Comparison of ENCODE assay signal across 11 mouse cellular contexts in genomic region chr17:57032854-57033253, GRCm38 (mm10). TPM values are rescaled to one million over a fixed set of nuclear protein-coding genes. Genes with fewer than 3 reads are reported as not detected.
DNase-seq lines count a peak whose midpoint lies in the region; ATAC-seq and TF ChIP-seq lines count a peak whose summit lies in the region.
"Had no signal": no experiment of that assay in that cellular context is flagged by ENCODE, and none has a peak within 500 bp of the region (broad histone marks: within the 10 kb centered on the region; RNA-seq: fewer than 3 reads in every experiment).

No protein-coding gene starts in this region.

- ATAC-seq in erythroblast, adult 5-6 weeks (replicated peaks; ENCODE audit: low FRiP score, poor library complexity, severe bottlenecking) = no peak
- ATAC-seq in stomach, embryonic 14.5 days (ENCODE audit: insufficient number of reproducible peaks, insufficient read depth, low FRiP score, low read depth) = no peak
- no peak for ATAC-seq in stomach, postnatal 0 days (ENCODE audit: low FRiP score, low TSS enrichment)
- no peak for ATAC-seq in limb, embryonic 12.5 days (ENCODE audit: insufficient number of reproducible peaks, insufficient read depth, low FRiP score, low TSS enrichment, low read depth)
- ATAC-seq in stomach, embryonic 16.5 days (ENCODE audit: insufficient read depth, low FRiP score) = no peak

- DNase-seq in stomach, postnatal 0 days (ENCODE audit: low spot score) = no peak
- no peak for DNase-seq in ovary, postnatal 14 days (ENCODE audit: low spot score)
- DNase-seq in spleen, postnatal 14 days (ENCODE audit: low spot score in 2 of 2) = no peak
- DNase-seq: kidney, postnatal 14 days; thymus, postnatal 14 days had no signal

- H3K27me3 ChIP-seq in erythroblast, embryonic 14.5 days (ENCODE audit: control insufficient read depth) = peaks cover 5% of the 10 kb centered on the region
- H3K27me3 ChIP-seq in stomach, embryonic 14.5 days (ENCODE audit: control insufficient read depth, insufficient read depth, low read length) = no peaks in the 10 kb centered on the region
- H3K27me3 ChIP-seq in stomach, postnatal 0 days (ENCODE audit: control insufficient read depth, insufficient read depth, low read length) = no peaks in the 10 kb centered on the region
- H3K27me3 ChIP-seq in limb, embryonic 12.5 days = peaks cover 12% of the 10 kb centered on the region
- H3K27me3 ChIP-seq in stomach, embryonic 16.5 days (ENCODE audit: control insufficient read depth, insufficient read depth, low read length) = no peaks in the 10 kb centered on the region
- H3K27me3 ChIP-seq: embryonic facial prominence, embryonic 15.5 days had no signal

- peaks cover 41% of the 10 kb centered on the region for H3K4me1 ChIP-seq in erythroblast, embryonic 14.5 days (ENCODE audit: control insufficient read depth)
- H3K4me1 ChIP-seq in stomach, embryonic 14.5 days (ENCODE audit: control insufficient read depth, insufficient read depth, low read length) = peaks cover 8% of the 10 kb centered on the region; the same call in 1 of the 2 replicates
- H3K4me1 ChIP-seq in stomach, postnatal 0 days (replicated peaks; ENCODE audit: control insufficient read depth, insufficient read depth) = 0 out of 2 replicates have a peak, but pooled peaks cover 3% of the 10 kb centered on the region
- H3K4me1 ChIP-seq in limb, embryonic 12.5 days (replicated peaks) = peaks cover 18% of the 10 kb centered on the region
- H3K4me1 ChIP-seq in stomach, embryonic 16.5 days (ENCODE audit: control insufficient read depth, insufficient read depth, low read length) = peaks cover 13% of the 10 kb centered on the region

- peaks cover 19% of the 10 kb centered on the region for H3K36me3 ChIP-seq in erythroblast, embryonic 14.5 days (ENCODE audit: control insufficient read depth)
- H3K36me3 ChIP-seq in stomach, embryonic 14.5 days (ENCODE audit: control insufficient read depth, insufficient read depth, low read length) = peaks cover 9% of the 10 kb centered on the region
- H3K36me3 ChIP-seq in stomach, postnatal 0 days (ENCODE audit: control insufficient read depth, insufficient read depth, low read length) = no peaks in the 10 kb centered on the region; the same call in 1 of the 2 replicates
- H3K36me3 ChIP-seq in limb, embryonic 12.5 days = peaks cover 15% of the 10 kb centered on the region
- peaks cover 4% of the 10 kb centered on the region; the same call in 1 of the 2 replicates for H3K36me3 ChIP-seq in stomach, embryonic 16.5 days (ENCODE audit: control insufficient read depth, insufficient read depth, low read length)

- 81% methylated on average over 4 of the region's 4 CpGs for WGBS in stomach, embryonic 14.5 days
- 88% methylated on average over 4 of the region's 4 CpGs for whole genome bisulfite sequencing in stomach, postnatal 0 days
- WGBS in limb, embryonic 12.5 days = 93% methylated on average over 4 of the region's 4 CpGs
- WGBS in stomach, embryonic 16.5 days = 84% methylated on average over 4 of the region's 4 CpGs

- no peaks in the 10 kb centered on the region for H3K9me3 ChIP-seq in erythroblast, embryonic 14.5 days (ENCODE audit: control insufficient read depth, low read length)
- H3K9me3 ChIP-seq in stomach, embryonic 14.5 days (ENCODE audit: control insufficient read depth, low read depth, low read length) = no peaks in the 10 kb centered on the region
- H3K9me3 ChIP-seq in stomach, postnatal 0 days (ENCODE audit: control insufficient read depth, low read length) = no peaks in the 10 kb centered on the region
- H3K9me3 ChIP-seq in limb, embryonic 12.5 days = no peaks in the 10 kb centered on the region
- H3K9me3 ChIP-seq in stomach, embryonic 16.5 days (replicated peaks; ENCODE audit: control insufficient read depth, low read length) = no peaks in the 10 kb centered on the region
- H3K9me3 ChIP-seq: embryonic facial prominence, embryonic 15.5 days had no signal

- no peak overlapping the region for H3K9ac ChIP-seq in stomach, embryonic 14.5 days (replicated peaks; ENCODE audit: low read depth, low read length)
- no peak overlapping the region for H3K9ac ChIP-seq in stomach, postnatal 0 days (ENCODE audit: low read length)
- no peak overlapping the region for H3K9ac ChIP-seq in limb, embryonic 12.5 days (replicated peaks)
- no peak overlapping the region; the same call in 1 of the 2 replicates for H3K9ac ChIP-seq in stomach, embryonic 16.5 days (ENCODE audit: low read length)
- H3K9ac ChIP-seq: embryonic facial prominence, embryonic 15.5 days had no signal

- TF ChIP-seq CTCF in stomach, postnatal 0 days (IDR thresholded peaks at IDR 0.05; ENCODE audit: low read depth) = no peak

- TF ChIP-seq EP300 in stomach, postnatal 0 days (optimal IDR thresholded peaks at IDR 0.05) = no peak

- H3K4me3 ChIP-seq in erythroblast, embryonic 14.5 days (replicated peaks) = peak overlapping the region; percentile 77
- no peak overlapping the region; the same call in 1 of the 2 replicates for H3K4me3 ChIP-seq in stomach, embryonic 14.5 days (ENCODE audit: low read depth, low read length)
- H3K4me3 ChIP-seq in stomach, postnatal 0 days (ENCODE audit: low read depth, low read length) = no peak overlapping the region
- peak overlapping the region; percentile 41 for H3K4me3 ChIP-seq in limb, embryonic 12.5 days (replicated peaks)
- H3K4me3 ChIP-seq in stomach, embryonic 16.5 days (replicated peaks; ENCODE audit: low read length) = no peak overlapping the region

- H3K4me2 ChIP-seq in stomach, embryonic 14.5 days (replicated peaks; ENCODE audit: low read depth, low read length) = peak overlapping the region; percentile 52; the same call in 1 of the 2 replicates
- no peak overlapping the region for H3K4me2 ChIP-seq in stomach, postnatal 0 days (replicated peaks; ENCODE audit: low read depth)
- peak overlapping the region; percentile 58; the same call in 1 of the 2 replicates for H3K4me2 ChIP-seq in limb, embryonic 12.5 days
- H3K4me2 ChIP-seq in stomach, embryonic 16.5 days (ENCODE audit: low read depth, low read length) = peak overlapping the region; percentile 64; the same call in 1 of the 2 replicates

- H3K27ac ChIP-seq in stomach, embryonic 14.5 days (ENCODE audit: low read length) = no peak overlapping the region
- no peak overlapping the region for H3K27ac ChIP-seq in stomach, postnatal 0 days (replicated peaks)
- H3K27ac ChIP-seq in limb, embryonic 12.5 days = no peak overlapping the region
- peak overlapping the region; percentile 88; the same call in 1 of the 2 replicates for H3K27ac ChIP-seq in stomach, embryonic 16.5 days (ENCODE audit: low read length)

RNA-seq across cellular contexts. Expression of gene Khsrp, which starts 1.5 kb away (rescaled TPM):
- polyA plus RNA-seq in erythroblast, embryonic 14.5 days (2012) = 31.3 and 33.6 TPM in 2 replicates
- 32.9 and 37.6 TPM in 2 replicates for total RNA-seq in erythroblast, adult 5-6 weeks (2015; ENCODE audit: low replicate concordance)
- 29.8 and 34.2 TPM in 2 replicates for total RNA-seq in erythroblast, adult 5-6 weeks (2017; ENCODE audit: low replicate concordance)
- 45.8 and 46.4 TPM in 2 replicates for polyA plus RNA-seq in stomach, embryonic 14.5 days (2014; fragmentation: Nextera tagmentation; extraction: Ambion mirVana)
- 16.9 and 18.2 TPM in 2 replicates for polyA plus RNA-seq in stomach, postnatal 0 days (2015; fragmentation: Nextera tagmentation; extraction: Ambion mirVana)
- 60.2 and 64.7 TPM in 2 replicates for polyA plus RNA-seq in limb, embryonic 12.5 days (2016; fragmentation: Nextera tagmentation; extraction: Ambion mirVana)
- 18.6 and 20.1 TPM in 2 replicates for polyA plus RNA-seq in stomach, embryonic 16.5 days (2015; fragmentation: Nextera tagmentation; extraction: Ambion mirVana)

RNA-seq across cellular contexts. Expression of gene Slc25a41, which starts 8.6 kb away (rescaled TPM):
- polyA plus RNA-seq in erythroblast, embryonic 14.5 days (2012) = not detected in 2 replicates
- not detected in 2 replicates for total RNA-seq in erythroblast, adult 5-6 weeks (2015; ENCODE audit: low replicate concordance)
- total RNA-seq in erythroblast, adult 5-6 weeks (2017; ENCODE audit: low replicate concordance) = not detected in 2 replicates
- polyA plus RNA-seq in stomach, embryonic 14.5 days (2014; fragmentation: Nextera tagmentation; extraction: Ambion mirVana) = 0.28 TPM in 1 of 2 replicates, not detected in the other
- not detected in 2 replicates for polyA plus RNA-seq in stomach, postnatal 0 days (2015; fragmentation: Nextera tagmentation; extraction: Ambion mirVana)
- 0.17 and 0.23 TPM in 2 replicates for polyA plus RNA-seq in limb, embryonic 12.5 days (2016; fragmentation: Nextera tagmentation; extraction: Ambion mirVana)
- polyA plus RNA-seq in stomach, embryonic 16.5 days (2015; fragmentation: Nextera tagmentation; extraction: Ambion mirVana) = not detected in 2 replicates
- polyA plus RNA-seq: embryonic facial prominence, embryonic 15.5 days had no signal

RNA-seq across cellular contexts. Expression of gene Gm17949, which starts 21.6 kb away (rescaled TPM):
- polyA plus RNA-seq in erythroblast, embryonic 14.5 days (2012) = not detected in 2 replicates
- not detected in 2 replicates for total RNA-seq in erythroblast, adult 5-6 weeks (2015; ENCODE audit: low replicate concordance)
- not detected in 2 replicates for total RNA-seq in erythroblast, adult 5-6 weeks (2017; ENCODE audit: low replicate concordance)
- 0.64 and 0.77 TPM in 2 replicates for polyA plus RNA-seq in stomach, embryonic 14.5 days (2014; fragmentation: Nextera tagmentation; extraction: Ambion mirVana)
- polyA plus RNA-seq in stomach, postnatal 0 days (2015; fragmentation: Nextera tagmentation; extraction: Ambion mirVana) = 0.33 and 0.45 TPM in 2 replicates
- polyA plus RNA-seq in limb, embryonic 12.5 days (2016; fragmentation: Nextera tagmentation; extraction: Ambion mirVana) = 0.24 TPM in 1 of 2 replicates, not detected in the other
- 0.67 and 0.90 TPM in 2 replicates for polyA plus RNA-seq in stomach, embryonic 16.5 days (2015; fragmentation: Nextera tagmentation; extraction: Ambion mirVana)

RNA-seq across cellular contexts. Expression of gene Gtf2f1, which starts 21.8 kb away (rescaled TPM):
- 31.9 and 32.9 TPM in 2 replicates for polyA plus RNA-seq in erythroblast, embryonic 14.5 days (2012)
- 18.3 and 33.9 TPM in 2 replicates for total RNA-seq in erythroblast, adult 5-6 weeks (2015; ENCODE audit: low replicate concordance)
- total RNA-seq in erythroblast, adult 5-6 weeks (2017; ENCODE audit: low replicate concordance) = 34.3 and 59.5 TPM in 2 replicates
- polyA plus RNA-seq in stomach, embryonic 14.5 days (2014; fragmentation: Nextera tagmentation; extraction: Ambion mirVana) = 56.3 and 59.8 TPM in 2 replicates
- polyA plus RNA-seq in stomach, postnatal 0 days (2015; fragmentation: Nextera tagmentation; extraction: Ambion mirVana) = 36.9 and 37.3 TPM in 2 replicates
- polyA plus RNA-seq in limb, embryonic 12.5 days (2016; fragmentation: Nextera tagmentation; extraction: Ambion mirVana) = 61.5 and 68.2 TPM in 2 replicates
- polyA plus RNA-seq in stomach, embryonic 16.5 days (2015; fragmentation: Nextera tagmentation; extraction: Ambion mirVana) = 58.0 and 63.2 TPM in 2 replicates

RNA-seq across cellular contexts. Expression of gene Crb3, which starts 26.1 kb away (rescaled TPM):
- polyA plus RNA-seq in erythroblast, embryonic 14.5 days (2012) = 0.05 TPM in 2 replicates
- not detected in 2 replicates for total RNA-seq in erythroblast, adult 5-6 weeks (2015; ENCODE audit: low replicate concordance)
- not detected in 2 replicates for total RNA-seq in erythroblast, adult 5-6 weeks (2017; ENCODE audit: low replicate concordance)
- 43.8 and 44.2 TPM in 2 replicates for polyA plus RNA-seq in stomach, embryonic 14.5 days (2014; fragmentation: Nextera tagmentation; extraction: Ambion mirVana)
- 74.9 and 82.7 TPM in 2 replicates for polyA plus RNA-seq in stomach, postnatal 0 days (2015; fragmentation: Nextera tagmentation; extraction: Ambion mirVana)
- polyA plus RNA-seq in limb, embryonic 12.5 days (2016; fragmentation: Nextera tagmentation; extraction: Ambion mirVana) = 1.2 and 2.4 TPM in 2 replicates
- 62.6 and 65.5 TPM in 2 replicates for polyA plus RNA-seq in stomach, embryonic 16.5 days (2015; fragmentation: Nextera tagmentation; extraction: Ambion mirVana)

Comparison
In these comparisons a context has a peak if more than half of its experiments do, and no peak if none do; other contexts are left out.
1. H3K4me3 ChIP-seq: peak in erythroblast, embryonic 14.5 days (single experiment) and limb, embryonic 12.5 days (single experiment); none in stomach, embryonic 14.5 days (single experiment), stomach, postnatal 0 days (single experiment) and stomach, embryonic 16.5 days (single experiment).